Mouse (Mus musculus): ENCODE measurements at regions not wholly inside any gene's neighbourhood (a gene's known extent, or its start where the extent isn't known, plus 50 kb on each side); places are given as distances from the start of the nearest gene placed in this dataset.

GRCm38 (mm10) chr12:86830247-86830585, 54.4 kb downstream of the Irf2bpl start:
- no peak for DNase-seq (ENCODE audit: low read depth)

GRCm38 (mm10) chr12:86829581-86830246, 54.9 kb downstream of the Irf2bpl start:
- peak; percentile 49 for DNase-seq (ENCODE audit: low read depth)

GRCm38 (mm10) chr12:86827241-86827606, 57.4 kb downstream of the Irf2bpl start:
- DNase-seq (ENCODE audit: low read depth): no peak

- no peak for DNase-seq (ENCODE audit: low read depth)
Observed at GRCm38 (mm10) chr12:86826420-86827240, 58.0 kb downstream of the Irf2bpl start.

- DNase-seq (ENCODE audit: low read depth): no peak
Observed at GRCm38 (mm10) chr12:86825584-86826419, 58.8 kb downstream of the Irf2bpl start.

GRCm38 (mm10) chr12:86824860-86825583, 59.6 kb downstream of the Irf2bpl start:
- peak; percentile 79 for DNase-seq (ENCODE audit: low read depth)

GRCm38 (mm10) chr12:86823855-86824589, 60.6 kb downstream of the Irf2bpl start:
- peak; percentile 87 for DNase-seq (ENCODE audit: low read depth)

GRCm38 (mm10) chr12:86823488-86823854, 61.1 kb downstream of the Irf2bpl start:
- no peak for DNase-seq (ENCODE audit: low read depth)

- DNase-seq (ENCODE audit: low read depth): no peak
Observed at GRCm38 (mm10) chr12:86821183-86821582, 63.4 kb downstream of the Irf2bpl start.

- DNase-seq (ENCODE audit: low read depth): no peak
Observed at GRCm38 (mm10) chr12:86819568-86819967, 65.0 kb downstream of the Irf2bpl start.

- DNase-seq (ENCODE audit: low read depth): peak; percentile 58
Observed at GRCm38 (mm10) chr12:86819163-86819562, 65.4 kb downstream of the Irf2bpl start.

GRCm38 (mm10) chr12:86818201-86818600, 66.4 kb downstream of the Irf2bpl start:
- no peak for DNase-seq (ENCODE audit: low read depth)

GRCm38 (mm10) chr12:86816702-86817610, 67.6 kb downstream of the Irf2bpl start:
- DNase-seq (ENCODE audit: low read depth): no peak

GRCm38 (mm10) chr12:86816171-86816701, 68.4 kb downstream of the Irf2bpl start:
- no peak for DNase-seq (ENCODE audit: low read depth)

GRCm38 (mm10) chr12:86814740-86815139, 69.9 kb downstream of the Irf2bpl start:
- DNase-seq (ENCODE audit: low read depth): no peak
